Mouse (Mus musculus) liver, postnatal 0 days (tissue): ENCODE measurements around the gene Car7.

Experiments
- CTCF ChIP-seq: sonication (generic); IDR thresholded peaks from 2 replicates; pipeline ENCODE4 v1.5.1; 2016; ENCODE audit warnings: antibody characterized with exemption, low read depth
- EP300 ChIP-seq: IDR thresholded peaks from 2 replicates; pipeline ENCODE4 v1.6.1; 2016; ENCODE audit warnings: antibody characterized with exemption, low read depth, mild to moderate bottlenecking

DNA sequence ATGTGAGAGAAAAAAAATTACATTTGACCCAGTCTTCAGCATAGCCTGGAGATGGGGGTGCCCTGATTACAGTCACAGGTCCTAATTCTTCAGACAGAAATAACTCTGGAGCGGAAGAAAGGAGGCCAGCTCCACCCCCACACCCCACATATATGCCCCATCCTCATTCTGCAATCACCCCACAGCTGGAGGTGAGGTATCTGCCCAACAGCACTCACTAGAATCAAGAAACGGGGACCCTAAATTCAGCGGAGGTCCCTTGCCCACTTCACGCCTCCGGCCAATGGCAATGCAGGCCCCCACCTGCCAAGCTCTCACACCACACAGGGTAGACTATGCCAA lies 30.9 kb downstream of the Car7 start:
- TF ChIP-seq CTCF (no peak), EP300 (no peak)
